In the genomic region with DNA sequence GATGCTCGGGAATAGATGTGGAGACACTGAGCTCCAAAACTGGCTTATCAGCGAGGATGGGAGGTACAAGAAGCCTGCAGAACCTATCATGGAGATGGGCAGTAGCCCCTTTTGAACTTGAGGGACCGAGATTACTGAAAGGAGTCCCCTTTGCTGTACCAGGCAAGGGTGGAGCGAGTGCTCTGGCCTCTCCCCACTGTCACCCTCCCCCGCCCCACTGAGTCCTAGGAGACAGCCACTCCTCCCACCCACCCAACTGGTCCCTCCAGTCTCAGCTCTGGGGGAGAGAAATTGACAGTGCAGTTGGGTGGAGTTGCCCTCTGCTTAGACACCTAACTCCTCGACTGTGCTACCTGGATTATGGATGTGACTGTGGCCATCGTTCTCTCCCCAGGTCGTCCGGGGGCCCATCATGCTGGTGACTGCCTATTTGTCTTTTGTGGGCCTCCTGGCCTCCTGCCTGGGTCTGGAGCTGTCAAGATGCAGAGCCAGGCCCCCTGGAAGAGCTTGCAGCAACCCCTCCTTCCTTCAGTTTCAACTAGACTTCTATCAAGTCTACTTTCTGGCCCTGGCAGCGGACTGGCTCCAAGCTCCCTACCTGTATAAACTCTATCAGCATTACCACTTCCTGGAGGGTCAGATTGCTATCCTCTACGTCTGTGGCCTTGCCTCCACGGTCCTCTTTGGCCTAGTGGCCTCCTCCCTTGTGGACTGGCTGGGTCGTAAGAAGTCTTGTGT, we compare ENCODE assay signal across 8 mouse cellular contexts. TPM values are rescaled to one million over a fixed set of nuclear protein-coding genes. Genes with fewer than 3 reads are reported as not detected.
DNase-seq lines count a peak whose midpoint lies in the region; ATAC-seq and TF ChIP-seq lines count a peak whose summit lies in the region.

No protein-coding gene starts in this region.

- H3K4me2 ChIP-seq in heart, embryonic 13.5 days: peak overlapping the region; percentile 84
- H3K4me2 ChIP-seq in limb, embryonic 13.5 days (replicated peaks): peak overlapping the region; percentile 93

- H3K27me3 ChIP-seq in heart, embryonic 13.5 days (replicated peaks): no peaks in the 10 kb centered on the region
- no peaks in the 10 kb centered on the region for H3K27me3 ChIP-seq in erythroblast, embryonic 14.5 days (ENCODE audit: control insufficient read depth)
- no peaks in the 10 kb centered on the region for H3K27me3 ChIP-seq in limb, embryonic 13.5 days

- in situ Hi-C loops in ES-E14 (cut with MboI; ENCODE audit: low sequenced_read_pairs in 2 of 2, unreplicated experiment in 2 of 2): no loop called here

- no peaks in the 10 kb centered on the region for H3K9me3 ChIP-seq in heart, embryonic 13.5 days
- H3K9me3 ChIP-seq in ES-E14 (ENCODE audit: control insufficient read depth, insufficient read depth, low read depth, low read length): no peaks in the 10 kb centered on the region
- no peaks in the 10 kb centered on the region for H3K9me3 ChIP-seq in erythroblast, embryonic 14.5 days (ENCODE audit: control insufficient read depth, low read length)
- H3K9me3 ChIP-seq in limb, embryonic 13.5 days: no peaks in the 10 kb centered on the region

- H3K27ac ChIP-seq in heart, embryonic 13.5 days (replicated peaks): peak overlapping the region; percentile 80
- H3K27ac ChIP-seq in ES-E14 (ENCODE audit: insufficient read depth, low read depth, low read length, poor library complexity, severe bottlenecking): peak overlapping the region; percentile 97
- peak overlapping the region; percentile 73 for H3K27ac ChIP-seq in limb, embryonic 13.5 days
- peak overlapping the region; percentile 43; the same call in 1 of the 2 replicates for H3K27ac ChIP-seq in olfactory bulb, adult 2 months (ENCODE audit: insufficient read depth, low read depth, low read length)

- 23% methylated on average over 13 of the region's 13 CpGs for WGBS in heart, embryonic 13.5 days
- 22% methylated on average over 13 of the region's 13 CpGs for WGBS in limb, embryonic 13.5 days
- WGBS in olfactory bulb, adult 2 months: 25% methylated on average over 13 of the region's 13 CpGs

- H3K36me3 ChIP-seq in heart, embryonic 13.5 days: peaks cover 25% of the 10 kb centered on the region
- peaks cover 20% of the 10 kb centered on the region for H3K36me3 ChIP-seq in ES-E14 (ENCODE audit: control insufficient read depth, insufficient read depth, low read length, poor library complexity, severe bottlenecking)
- peaks cover 24% of the 10 kb centered on the region for H3K36me3 ChIP-seq in erythroblast, embryonic 14.5 days (ENCODE audit: control insufficient read depth)
- H3K36me3 ChIP-seq in limb, embryonic 13.5 days: peaks cover 24% of the 10 kb centered on the region

- peak overlapping the region; percentile 74 for H3K4me3 ChIP-seq in heart, embryonic 13.5 days
- peak overlapping the region; percentile 97 to 99 for H3K4me3 ChIP-seq in ES-E14 (ENCODE audit: insufficient read depth in 1 of 2, low read depth in 1 of 2, low read length in 2 of 2, poor library complexity in 1 of 2, severe bottlenecking in 1 of 2)
- H3K4me3 ChIP-seq in erythroblast, embryonic 14.5 days (replicated peaks): peak overlapping the region; percentile 82
- H3K4me3 ChIP-seq in limb, embryonic 13.5 days: peak overlapping the region; percentile 67
- H3K4me3 ChIP-seq in olfactory bulb, adult 2 months (ENCODE audit: insufficient read depth, low read depth, low read length): peak overlapping the region; percentile 98

- peak; percentile 11; the same call in 1 of the 2 replicates for ATAC-seq in heart, embryonic 13.5 days (ENCODE audit: extremely low read depth, insufficient number of reproducible peaks, low FRiP score, low TSS enrichment)
- peak; percentile 5; the same call in 1 of the 2 replicates for ATAC-seq in limb, embryonic 13.5 days (ENCODE audit: low FRiP score, low read depth)

- peak overlapping the region; percentile 86 for H3K9ac ChIP-seq in heart, embryonic 13.5 days
- H3K9ac ChIP-seq in ES-E14 (ENCODE audit: insufficient read depth, low read depth, low read length, poor library complexity, severe bottlenecking): peak overlapping the region; percentile 99
- H3K9ac ChIP-seq in limb, embryonic 13.5 days: peak overlapping the region; percentile 78

- TF ChIP-seq POLR2A in olfactory bulb, adult 2 months (IDR thresholded peaks at IDR 0.05; ENCODE audit: insufficient read depth, low read depth, low read length): no peak

- no peak for DNase-seq in heart, postnatal 4 days
- no peak for DNase-seq in ES-E14 (ENCODE audit: low read depth, low spot score)
- DNase-seq in adrenal gland, adult 2 months: no peak
- no peak for DNase-seq in left cerebral cortex, adult 18-20 months (ENCODE audit: low spot score in 2 of 2)

- no peak for TF ChIP-seq CTCF in olfactory bulb, adult 2 months (IDR thresholded peaks at IDR 0.05; ENCODE audit: insufficient read depth, low read depth, low read length)

- peaks cover 26% of the 10 kb centered on the region for H3K4me1 ChIP-seq in heart, embryonic 13.5 days
- H3K4me1 ChIP-seq in ES-E14 (ENCODE audit: control insufficient read depth in 2 of 2, insufficient read depth in 2 of 2, low read length in 2 of 2, poor library complexity in 1 of 2): peaks cover 8 to 24% of the 10 kb centered on the region in 2 experiments; a peak in 3 of 4 replicates
- H3K4me1 ChIP-seq in erythroblast, embryonic 14.5 days (ENCODE audit: control insufficient read depth): peaks cover 52% of the 10 kb centered on the region
- peaks cover 21% of the 10 kb centered on the region for H3K4me1 ChIP-seq in limb, embryonic 13.5 days
- H3K4me1 ChIP-seq in olfactory bulb, adult 2 months (ENCODE audit: control insufficient read depth, insufficient read depth, low read length): peaks cover 21% of the 10 kb centered on the region

TF ChIP-seq in ES-E14, 5 proteins besides CTCF, POLR2A, EP300 and RAD21:
- no peak for TF ChIP-seq CHD2 (IDR thresholded peaks at IDR 0.05; ENCODE audit: low read depth, low read length)
- no peak for TF ChIP-seq MAFK (IDR thresholded peaks at IDR 0.05; ENCODE audit: insufficient read depth, low read depth, low read length)
- TF ChIP-seq ZNF384 (IDR thresholded peaks at IDR 0.05; ENCODE audit: low read depth, low read length): no peak

RNA-seq across cellular contexts. Expression of gene Mfsd5, which starts 0.7 kb away (rescaled TPM):
- polyA plus RNA-seq in heart, embryonic 13.5 days (2015; fragmentation: Nextera tagmentation; extraction: Ambion mirVana): 46.1 and 46.7 TPM in 2 replicates
- total RNA-seq in heart, postnatal 4 days (2021): 10 to 100 TPM; 21.1 to 22.7 TPM
- total RNA-seq in ES-E14 (2012; rRNA removed): 89.9 and 95.7 TPM in 2 replicates
- 3.2 and 3.5 TPM in 2 replicates for polyA plus RNA-seq in erythroblast, embryonic 14.5 days (2012)
- 64.7 and 65.8 TPM in 2 replicates for polyA plus RNA-seq in limb, embryonic 13.5 days (2015; fragmentation: Nextera tagmentation; extraction: Ambion mirVana)
- not detected in 2 replicates for polyA plus RNA-seq in olfactory bulb, adult 2 months (2012; ENCODE audit: insufficient read depth, insufficient read length, low replicate concordance, missing spikeins)
- 10 to 100 TPM; 38.2 to 46.3 TPM for total RNA-seq in adrenal gland, adult 2 months (2021)
- polyA plus RNA-seq in adrenal gland, adult 2 months (2012; rRNA removed): 99.6 and 108 TPM in 2 replicates
- 10 to 100 TPM; 42.8 to 44.5 TPM for total RNA-seq in left cerebral cortex, adult 18-20 months (2021)

RNA-seq across cellular contexts. Expression of gene Gm9918, which starts 9.6 kb away (rescaled TPM):
- not detected in 2 replicates for polyA plus RNA-seq in heart, embryonic 13.5 days (2015; fragmentation: Nextera tagmentation; extraction: Ambion mirVana)
- not detected for total RNA-seq in heart, postnatal 4 days (2021)
- total RNA-seq in ES-E14 (2012; rRNA removed): 0.45 and 1.0 TPM in 2 replicates
- polyA plus RNA-seq in erythroblast, embryonic 14.5 days (2012): not detected in 2 replicates
- 1.1 and 1.3 TPM in 2 replicates for polyA plus RNA-seq in limb, embryonic 13.5 days (2015; fragmentation: Nextera tagmentation; extraction: Ambion mirVana)
- polyA plus RNA-seq in olfactory bulb, adult 2 months (2012; ENCODE audit: insufficient read depth, insufficient read length, low replicate concordance, missing spikeins): not detected in 2 replicates
- not detected for total RNA-seq in adrenal gland, adult 2 months (2021)
- polyA plus RNA-seq in adrenal gland, adult 2 months (2012; rRNA removed): 0.47 and 0.87 TPM in 2 replicates
- not detected for total RNA-seq in left cerebral cortex, adult 18-20 months (2021)

RNA-seq across cellular contexts. Expression of gene Espl1, which starts 16.1 kb away (rescaled TPM):
- polyA plus RNA-seq in heart, embryonic 13.5 days (2015; fragmentation: Nextera tagmentation; extraction: Ambion mirVana): 18.9 and 19.3 TPM in 2 replicates
- 10 to 100 TPM; 23.2 to 28.2 TPM for total RNA-seq in heart, postnatal 4 days (2021)
- 84.1 TPM in 2 replicates for total RNA-seq in ES-E14 (2012; rRNA removed)
- 12.0 and 15.2 TPM in 2 replicates for polyA plus RNA-seq in erythroblast, embryonic 14.5 days (2012)
- 23.7 and 32.2 TPM in 2 replicates for polyA plus RNA-seq in limb, embryonic 13.5 days (2015; fragmentation: Nextera tagmentation; extraction: Ambion mirVana)
- polyA plus RNA-seq in olfactory bulb, adult 2 months (2012; ENCODE audit: insufficient read depth, insufficient read length, low replicate concordance, missing spikeins): not detected in 2 replicates
- total RNA-seq in adrenal gland, adult 2 months (2021): 1 to 10 TPM in 1 of 2 experiments, under 1 TPM in 1; 0.86 to 2.5 TPM
- 1.8 and 2.2 TPM in 2 replicates for polyA plus RNA-seq in adrenal gland, adult 2 months (2012; rRNA removed)
- total RNA-seq in left cerebral cortex, adult 18-20 months (2021): 1 to 10 TPM in 1 of 2 experiments, under 1 TPM in 1; 0.77 to 1.4 TPM

RNA-seq across cellular contexts. Expression of gene Rarg, which starts 22.6 kb away (rescaled TPM):
- polyA plus RNA-seq in heart, embryonic 13.5 days (2015; fragmentation: Nextera tagmentation; extraction: Ambion mirVana): 9.0 and 9.1 TPM in 2 replicates
- total RNA-seq in heart, postnatal 4 days (2021): 10 to 100 TPM; 12.9 to 16.6 TPM
- total RNA-seq in ES-E14 (2012; rRNA removed): 101 and 115 TPM in 2 replicates
- 0.09 TPM in 2 replicates for polyA plus RNA-seq in erythroblast, embryonic 14.5 days (2012)
- 131 and 145 TPM in 2 replicates for polyA plus RNA-seq in limb, embryonic 13.5 days (2015; fragmentation: Nextera tagmentation; extraction: Ambion mirVana)
- polyA plus RNA-seq in olfactory bulb, adult 2 months (2012; ENCODE audit: insufficient read depth, insufficient read length, low replicate concordance, missing spikeins): not detected in 2 replicates
- total RNA-seq in adrenal gland, adult 2 months (2021): 10 to 100 TPM; 21.0 to 35.8 TPM
- 29.9 and 32.4 TPM in 2 replicates for polyA plus RNA-seq in adrenal gland, adult 2 months (2012; rRNA removed)
- 10 to 100 TPM; 12.8 to 15.7 TPM for total RNA-seq in left cerebral cortex, adult 18-20 months (2021)

RNA-seq across cellular contexts. Expression of gene Pfdn5, which starts 46.0 kb away (rescaled TPM):
- 310 and 347 TPM in 2 replicates for polyA plus RNA-seq in heart, embryonic 13.5 days (2015; fragmentation: Nextera tagmentation; extraction: Ambion mirVana)
- 100 to 1,000 TPM; 334 to 351 TPM for total RNA-seq in heart, postnatal 4 days (2021)
- 139 and 201 TPM in 2 replicates for total RNA-seq in ES-E14 (2012; rRNA removed)
- polyA plus RNA-seq in erythroblast, embryonic 14.5 days (2012): 1.2 and 3.3 TPM in 2 replicates
- 431 and 451 TPM in 2 replicates for polyA plus RNA-seq in limb, embryonic 13.5 days (2015; fragmentation: Nextera tagmentation; extraction: Ambion mirVana)
- 1,008 TPM in 1 of 2 replicates, not detected in the other for polyA plus RNA-seq in olfactory bulb, adult 2 months (2012; ENCODE audit: insufficient read depth, insufficient read length, low replicate concordance, missing spikeins)
- 100 to 1,000 TPM; 416 to 441 TPM for total RNA-seq in adrenal gland, adult 2 months (2021)
- 19.1 and 19.8 TPM in 2 replicates for polyA plus RNA-seq in adrenal gland, adult 2 months (2012; rRNA removed)
- 100 to 1,000 TPM; 467 to 479 TPM for total RNA-seq in left cerebral cortex, adult 18-20 months (2021)

Comparison
In these comparisons a context has a peak if more than half of its experiments do, and no peak if none do; other contexts are left out.
1. H3K27ac ChIP-seq: peak in every context shown above with its lines; median percentile 97 in ES-E14; 80 in heart, embryonic 13.5 days; 73 in limb, embryonic 13.5 days; 43 in olfactory bulb, adult 2 months.
2. RNA of gene Mfsd5, which starts 0.7 kb away (polyA plus RNA-seq): 99.6 to 108 TPM in adrenal gland, adult 2 months, 64.7 to 65.8 TPM in limb, embryonic 13.5 days, not detected in olfactory bulb, adult 2 months and 46.1 to 46.7 TPM in heart, embryonic 13.5 days; 3.2 to 3.5 TPM in erythroblast, embryonic 14.5 days; every median in the first group is over 10 times any median in the second.
3. Peak in every context shown above with its lines, with median percentiles within 50 percentile points of each other: H3K4me3 ChIP-seq and H3K9ac ChIP-seq.